Mouse (Mus musculus) CH12.LX (cell line): ENCODE results near the gene Dek.

Source experiments
- CTCF ChIP-seq, 2 experiments: IDR thresholded peaks in 1 of 2; conservative IDR thresholded peaks in 1 of 2; 2 replicates each; pipeline ENCODE4 v1.5.1; 2011 to 2012; ENCODE audit warnings: low read depth in 2 of 2, low read length in 2 of 2, improper control_type of control experiment in 1 of 2, inconsistent platforms in 1 of 2, mild to moderate bottlenecking in 1 of 2, moderate library complexity in 1 of 2
- EP300 ChIP-seq: IDR thresholded peaks from 2 replicates; pipeline ENCODE4 v1.6.1; 2011; ENCODE audit warnings: low read length, improper control_type of control experiment
- GABPA ChIP-seq: IDR thresholded peaks from 2 replicates; pipeline ENCODE4 v1.6.1; 2012; ENCODE audit warnings: low read depth, low read length, improper control_type of control experiment, inconsistent platforms; ENCODE audit not compliant: insufficient replicate concordance
- JUN ChIP-seq: IDR thresholded peaks from 2 replicates; pipeline ENCODE4 v1.6.1; 2011; ENCODE audit warnings: low read depth, mild to moderate bottlenecking, low read length, improper control_type of control experiment, moderate library complexity; ENCODE audit not compliant: insufficient read depth
- JUND ChIP-seq: conservative IDR thresholded peaks from 2 replicates; pipeline ENCODE4 v1.6.1; 2011; ENCODE audit warnings: low read depth, low read length, improper control_type of control experiment
- KAT2A ChIP-seq: IDR thresholded peaks from 2 replicates; pipeline ENCODE4 v1.6.1; 2012; ENCODE audit warnings: low read length, improper control_type of control experiment, inconsistent platforms; ENCODE audit not compliant: insufficient replicate concordance
- MAFK ChIP-seq: IDR thresholded peaks from 2 replicates; pipeline ENCODE4 v1.6.1; 2011; ENCODE audit warnings: low read length, improper control_type of control experiment; ENCODE audit not compliant: insufficient replicate concordance
- MXI1 ChIP-seq: IDR thresholded peaks from 2 replicates; pipeline ENCODE4 v1.6.1; 2011; ENCODE audit warnings: mild to moderate bottlenecking, low read depth, low read length, improper control_type of control experiment
- MYC ChIP-seq: IDR thresholded peaks from 2 replicates; pipeline ENCODE4 v1.6.1; 2011; ENCODE audit warnings: low read depth, mild to moderate bottlenecking, improper control_type of control experiment, low read length
- NRF1 ChIP-seq: IDR thresholded peaks from 2 replicates; pipeline ENCODE4 v1.6.1; 2014; ENCODE audit warnings: low read depth, mild to moderate bottlenecking, inconsistent platforms, low read length, improper control_type of control experiment, moderate library complexity
- POLR2A ChIP-seq: IDR thresholded peaks from 2 replicates; pipeline ENCODE4 v1.6.1; 2011; ENCODE audit warnings: low read depth, mild to moderate bottlenecking, improper control_type of control experiment, low read length
- USF1 ChIP-seq: IDR thresholded peaks from 2 replicates; pipeline ENCODE4 v1.6.1; 2014; ENCODE audit warnings: low read depth, mild to moderate bottlenecking, inconsistent platforms, low read length, improper control_type of control experiment
- USF2 ChIP-seq: conservative IDR thresholded peaks from 2 replicates; pipeline ENCODE4 v1.6.1; 2011; ENCODE audit warnings: low read depth, low read length, improper control_type of control experiment

DNA sequence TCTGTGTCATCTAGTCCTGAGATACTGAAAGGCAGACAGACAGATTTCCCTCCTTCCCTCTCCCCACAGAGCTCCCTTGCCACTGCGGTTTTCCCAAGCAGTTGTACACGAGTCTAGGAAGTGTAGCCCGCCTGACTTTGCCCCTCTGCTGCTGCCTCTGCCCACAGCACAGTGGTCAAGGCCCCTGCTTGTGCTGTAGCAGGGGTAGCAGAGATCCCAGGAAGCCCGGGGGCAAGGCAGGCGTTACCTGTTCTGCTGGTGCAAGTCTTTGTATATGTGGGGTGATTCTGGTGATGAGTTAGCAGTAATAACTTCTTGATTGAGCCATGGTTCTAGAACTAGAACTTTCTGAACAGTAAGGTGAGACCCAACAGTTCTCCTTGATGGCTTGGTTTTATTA, 29.8 kb downstream of the Dek start:
- no peak for TF ChIP-seq MXI1
- TF ChIP-seq USF1: no peak
- no peak for TF ChIP-seq EP300
- TF ChIP-seq JUND: no peak
- no peak for TF ChIP-seq POLR2A
- TF ChIP-seq CTCF (conservative IDR thresholded peaks at IDR 0.05 in 1 of 2, IDR thresholded peaks at IDR 0.05 in 1 of 2; ENCODE audit: low read depth in 2 of 2, low read length in 2 of 2): no peak
- no peak for TF ChIP-seq KAT2A
- no peak for TF ChIP-seq JUN
- no peak for TF ChIP-seq MYC
- no peak for TF ChIP-seq NRF1
- TF ChIP-seq GABPA: no peak
- TF ChIP-seq USF2: no peak
- no peak for TF ChIP-seq MAFK
